Mouse (Mus musculus): ENCODE measurements around the gene Lrrc10b. TPM values are rescaled to one million over a fixed set of nuclear protein-coding genes. Genes with fewer than 3 reads are reported as not detected.

Gene Lrrc10b
- polyA plus RNA-seq, 2 experiments, result 0.06 to 0.08 TPM

GRCm38 (mm10) chr19:10449190-10449589 lies 8.1 kb downstream of the Lrrc10b start:
- ATAC-seq (ENCODE audit: insufficient read depth) (no peak), DNase-seq (ENCODE audit: low read depth in 3 of 3, low spot score in 3 of 3) (no peak)
- no peak overlapping the region for H3K4me2 ChIP-seq (ENCODE audit: low read depth)
- peaks cover 3 to 9% of the 10 kb centered on the region in 2 experiments; a peak in 3 of 4 replicates for H3K4me1 ChIP-seq (replicated peaks; ENCODE audit: control insufficient read depth in 2 of 2, insufficient read depth in 2 of 2, low read length in 1 of 2)
- no peaks in the 10 kb centered on the region; the same call in 1 of the 2 replicates for H3K27me3 ChIP-seq (ENCODE audit: control insufficient read depth, insufficient read depth, low read length)
- no peak overlapping the region for H3K4me3 ChIP-seq (ENCODE audit: insufficient read depth in 1 of 2, low read depth in 2 of 2, low read length in 2 of 2)
- H3K9ac ChIP-seq (replicated peaks), result no peak overlapping the region
- WGBS (ENCODE audit: insufficient replicate concordance), result 57% methylated on average over 6 of the region's 6 CpGs
- H3K36me3 ChIP-seq (replicated peaks; ENCODE audit: control insufficient read depth, insufficient read depth, low read depth), result no peaks in the 10 kb centered on the region
- H3K9me3 ChIP-seq (ENCODE audit: control insufficient read depth, low read length), result no peaks in the 10 kb centered on the region; the same call in 1 of the 2 replicates
- no peak overlapping the region for H3K27ac ChIP-seq
- TF ChIP-seq CTCF (IDR thresholded peaks at IDR 0.05; ENCODE audit: low read depth) (no peak), EP300 (IDR thresholded peaks at IDR 0.05; ENCODE audit: low read depth) (no peak)

- no peaks in the 10 kb centered on the region; the same call in 1 of the 2 replicates for H3K9me3 ChIP-seq (ENCODE audit: control insufficient read depth, low read length)
- H3K36me3 ChIP-seq (replicated peaks; ENCODE audit: control insufficient read depth, insufficient read depth, low read depth), result no peaks in the 10 kb centered on the region
- H3K9ac ChIP-seq (replicated peaks), result no peak overlapping the region
- TF ChIP-seq CTCF (IDR thresholded peaks at IDR 0.05; ENCODE audit: low read depth) (no peak), EP300 (IDR thresholded peaks at IDR 0.05; ENCODE audit: low read depth) (no peak)
- ATAC-seq (ENCODE audit: insufficient read depth) (no peak), DNase-seq (ENCODE audit: low read depth in 3 of 3, low spot score in 3 of 3) (no peak)
- peaks cover 9 to 15% of the 10 kb centered on the region in 2 experiments; a peak in 3 of 4 replicates for H3K4me1 ChIP-seq (replicated peaks; ENCODE audit: control insufficient read depth in 2 of 2, insufficient read depth in 2 of 2, low read length in 1 of 2)
- no peak overlapping the region for H3K27ac ChIP-seq
- no peak overlapping the region for H3K4me3 ChIP-seq (ENCODE audit: insufficient read depth in 1 of 2, low read depth in 2 of 2, low read length in 2 of 2)
- no peak overlapping the region for H3K4me2 ChIP-seq (ENCODE audit: low read depth)
- 77% methylated on average over 7 of the region's 7 CpGs for WGBS (ENCODE audit: insufficient replicate concordance)
- no peaks in the 10 kb centered on the region; the same call in 1 of the 2 replicates for H3K27me3 ChIP-seq (ENCODE audit: control insufficient read depth, insufficient read depth, low read length)
These were observed 9.0 kb downstream of the Lrrc10b start for GRCm38 (mm10) chr19:10448275-10448674.

GRCm38 (mm10) chr19:10444685-10445369 lies 12.4 kb downstream of the Lrrc10b start:
- Histone ChIP-seq H3K4me2 (ENCODE audit: low read depth) (peak overlapping the region; percentile 42), H3K27me3 (ENCODE audit: control insufficient read depth, insufficient read depth, low read length) (no peaks in the 10 kb centered on the region), H3K4me3 (ENCODE audit: insufficient read depth in 1 of 2, low read depth in 2 of 2, low read length in 2 of 2) (no peak overlapping the region), H3K36me3 (replicated peaks; ENCODE audit: control insufficient read depth, insufficient read depth, low read depth) (no peaks in the 10 kb centered on the region), H3K27ac (peak overlapping the region; percentile 66), H3K9ac (replicated peaks) (0 out of 2 replicates have a peak overlapping the region, but pooled peaks have one; percentile 37), H3K9me3 (ENCODE audit: control insufficient read depth, low read length) (no peaks in the 10 kb centered on the region; the same call in 1 of the 2 replicates), H3K4me1 (replicated peaks; ENCODE audit: control insufficient read depth in 2 of 2, insufficient read depth in 2 of 2, low read length in 1 of 2) (peaks cover 9 to 15% of the 10 kb centered on the region in 2 experiments; a peak in 3 of 4 replicates)
- ATAC-seq (ENCODE audit: insufficient read depth), result peak; percentile 95
- TF ChIP-seq CTCF (IDR thresholded peaks at IDR 0.05; ENCODE audit: low read depth) (no peak), EP300 (IDR thresholded peaks at IDR 0.05; ENCODE audit: low read depth) (peak; percentile 80)
- WGBS (ENCODE audit: insufficient replicate concordance), result 48% methylated on average over 15 of the region's 15 CpGs
- peak; percentile 50 to 68 (median 62) for DNase-seq (ENCODE audit: low read depth in 3 of 3, low spot score in 3 of 3)

- H3K9ac ChIP-seq (replicated peaks), result no peak overlapping the region
- ATAC-seq (ENCODE audit: insufficient read depth), result no peak
- H3K4me3 ChIP-seq (ENCODE audit: insufficient read depth in 1 of 2, low read depth in 2 of 2, low read length in 2 of 2), result no peak overlapping the region
- no peak overlapping the region for H3K4me2 ChIP-seq (ENCODE audit: low read depth)
- WGBS (ENCODE audit: insufficient replicate concordance), result 31% methylated on average over 1 of the region's 1 CpGs
- H3K27ac ChIP-seq, result no peak overlapping the region
- no peaks in the 10 kb centered on the region for H3K27me3 ChIP-seq (ENCODE audit: control insufficient read depth, insufficient read depth, low read length)
- no peak for DNase-seq (ENCODE audit: low read depth in 3 of 3, low spot score in 3 of 3)
- no peaks in the 10 kb centered on the region for H3K9me3 ChIP-seq (ENCODE audit: control insufficient read depth, low read length)
- no peaks in the 10 kb centered on the region for H3K4me1 ChIP-seq (replicated peaks; ENCODE audit: control insufficient read depth in 2 of 2, insufficient read depth in 2 of 2, low read length in 1 of 2)
- no peaks in the 10 kb centered on the region for H3K36me3 ChIP-seq (replicated peaks; ENCODE audit: control insufficient read depth, insufficient read depth, low read depth)
- peak; percentile 61 for TF ChIP-seq CTCF (IDR thresholded peaks at IDR 0.05; ENCODE audit: low read depth)
- no peak for TF ChIP-seq EP300 (IDR thresholded peaks at IDR 0.05; ENCODE audit: low read depth)
These were observed 19.8 kb downstream of the Lrrc10b start for GRCm38 (mm10) chr19:10437521-10437920.

- Histone ChIP-seq H3K9ac (replicated peaks) (no peak overlapping the region), H3K4me2 (ENCODE audit: low read depth) (no peak overlapping the region), H3K36me3 (replicated peaks; ENCODE audit: control insufficient read depth, insufficient read depth, low read depth) (no peaks in the 10 kb centered on the region), H3K27ac (no peak overlapping the region), H3K9me3 (ENCODE audit: control insufficient read depth, low read length) (no peaks in the 10 kb centered on the region), H3K27me3 (ENCODE audit: control insufficient read depth, insufficient read depth, low read length) (no peaks in the 10 kb centered on the region), H3K4me3 (ENCODE audit: insufficient read depth in 1 of 2, low read depth in 2 of 2, low read length in 2 of 2) (no peak overlapping the region), H3K4me1 (replicated peaks; ENCODE audit: control insufficient read depth in 2 of 2, insufficient read depth in 2 of 2, low read length in 1 of 2) (peaks cover 0 to 4% of the 10 kb centered on the region in 2 experiments; a peak in 3 of 4 replicates)
- DNase-seq (ENCODE audit: low read depth in 3 of 3, low spot score in 3 of 3) (no peak), ATAC-seq (ENCODE audit: insufficient read depth) (no peak)
- 15% methylated on average over 1 of the region's 1 CpGs for WGBS (ENCODE audit: insufficient replicate concordance)
- TF ChIP-seq EP300 (IDR thresholded peaks at IDR 0.05; ENCODE audit: low read depth) (no peak), CTCF (IDR thresholded peaks at IDR 0.05; ENCODE audit: low read depth) (no peak)
These were observed 20.5 kb downstream of the Lrrc10b start for GRCm38 (mm10) chr19:10436726-10437125.
